29 mouse cellular contexts compared by ENCODE assay signal in genomic region chr2:30087310-30087709, GRCm38 (mm10). TPM values are rescaled to one million over a fixed set of nuclear protein-coding genes. Genes with fewer than 3 reads are reported as not detected.
DNase-seq lines count a peak whose midpoint lies in the region; ATAC-seq and TF ChIP-seq lines count a peak whose summit lies in the region.
"Had no signal": no experiment of that assay in that cellular context is flagged by ENCODE, and none has a peak within 500 bp of the region (broad histone marks: within the 10 kb centered on the region; RNA-seq: fewer than 3 reads in every experiment).

No protein-coding gene starts in this region.

- 91% methylated on average over 4 of the region's 4 CpGs for WGBS in hindbrain, embryonic 10.5 days

- no peak overlapping the region for H3K27ac ChIP-seq in layer of hippocampus, adult 2 months
- H3K27ac ChIP-seq in ES-E14 (ENCODE audit: insufficient read depth, low read depth, low read length, poor library complexity, severe bottlenecking) = peak overlapping the region; percentile 74; the same call in 1 of the 2 replicates
- no peak overlapping the region for H3K27ac ChIP-seq in hindbrain, embryonic 10.5 days
- H3K27ac ChIP-seq: embryonic facial prominence, embryonic 12.5 days; hindbrain, embryonic 13.5 days; liver, embryonic 15.5 days; lung, embryonic 15.5 days; neural tube, embryonic 12.5 days had no signal

- DNase-seq in layer of hippocampus, adult 2 months (ENCODE audit: low spot score in 2 of 2) = no peak
- DNase-seq in layer of hippocampus, postnatal 36 days = no peak
- DNase-seq in B cell, adult 2 months = peak; percentile 38 to 43
- no peak for DNase-seq in ES-E14 (ENCODE audit: low read depth, low spot score)
- no peak for DNase-seq in hindbrain, embryonic 10.5 days (ENCODE audit: low spot score)
- no peak for DNase-seq in gastrocnemius, adult 8-10 months (ENCODE audit: low spot score in 2 of 2)
- DNase-seq in neural tube, embryonic 10.5 days (ENCODE audit: extremely low spot score, low spot score) = no peak
- DNase-seq: adrenal gland, postnatal 14 days; cerebellum, adult 11 months; cerebellum, adult 9-10 months; cerebellum, postnatal 36 days; embryo, embryonic 11 days; gastrocnemius, postnatal 25 days; heart, adult 18-20 months; heart, postnatal 36 days; kidney, adult 11 months; kidney, postnatal 36 days; left cerebral cortex, postnatal 4 days; lung, postnatal 36 days; right cerebral cortex, adult 18-20 months; right cerebral cortex, postnatal 4 days had no signal

- H3K4me3 ChIP-seq in layer of hippocampus, adult 2 months = no peak overlapping the region
- no peak overlapping the region for H3K4me3 ChIP-seq in ES-E14 (ENCODE audit: insufficient read depth in 1 of 2, low read depth in 1 of 2, low read length in 2 of 2, poor library complexity in 1 of 2, severe bottlenecking in 1 of 2)
- no peak overlapping the region for H3K4me3 ChIP-seq in hindbrain, embryonic 10.5 days
- H3K4me3 ChIP-seq: embryonic facial prominence, embryonic 12.5 days; hindbrain, embryonic 13.5 days; liver, embryonic 15.5 days; lung, embryonic 15.5 days; neural tube, embryonic 12.5 days had no signal

- no peak overlapping the region for H3K9ac ChIP-seq in ES-E14 (ENCODE audit: insufficient read depth, low read depth, low read length, poor library complexity, severe bottlenecking)
- H3K9ac ChIP-seq: embryonic facial prominence, embryonic 12.5 days; hindbrain, embryonic 13.5 days; liver, embryonic 15.5 days; lung, embryonic 15.5 days; neural tube, embryonic 12.5 days had no signal

- TF ChIP-seq CTCF in layer of hippocampus, adult 2 months (conservative IDR thresholded peaks at IDR 0.05) = peak; percentile 38

- peak; percentile 18; the same call in 1 of the 2 replicates for ATAC-seq in megakaryocyte, adult 5-6 weeks (ENCODE audit: poor library complexity, severe bottlenecking)
- ATAC-seq: forebrain, embryonic 14.5 days; midbrain, embryonic 16.5 days had no signal

- H3K9me3 ChIP-seq in ES-E14 (ENCODE audit: control insufficient read depth, insufficient read depth, low read depth, low read length) = no peaks in the 10 kb centered on the region
- H3K9me3 ChIP-seq in hindbrain, embryonic 10.5 days = no peaks in the 10 kb centered on the region
- H3K9me3 ChIP-seq: embryonic facial prominence, embryonic 12.5 days; hindbrain, embryonic 13.5 days; liver, embryonic 15.5 days; lung, embryonic 15.5 days; neural tube, embryonic 12.5 days had no signal

- in situ Hi-C loops in ES-E14 (cut with MboI; ENCODE audit: low sequenced_read_pairs in 2 of 2, unreplicated experiment in 2 of 2) = no loop called here

- no peaks in the 10 kb centered on the region for H3K27me3 ChIP-seq in hindbrain, embryonic 10.5 days (ENCODE audit: insufficient read depth, poor library complexity, severe bottlenecking)
- H3K27me3 ChIP-seq: embryonic facial prominence, embryonic 12.5 days; hindbrain, embryonic 13.5 days; liver, embryonic 15.5 days; lung, embryonic 15.5 days; neural tube, embryonic 12.5 days had no signal

- peaks cover 25% of the 10 kb centered on the region for H3K36me3 ChIP-seq in ES-E14 (ENCODE audit: control insufficient read depth, insufficient read depth, low read length, poor library complexity, severe bottlenecking)
- H3K36me3 ChIP-seq in hindbrain, embryonic 10.5 days = peaks cover 41% of the 10 kb centered on the region

- peaks cover 3 to 14% of the 10 kb centered on the region in 2 experiments; a peak in 2 of 4 replicates for H3K4me1 ChIP-seq in ES-E14 (ENCODE audit: control insufficient read depth in 2 of 2, insufficient read depth in 2 of 2, low read length in 2 of 2, poor library complexity in 1 of 2)
- peaks cover 20% of the 10 kb centered on the region for H3K4me1 ChIP-seq in hindbrain, embryonic 10.5 days (replicated peaks)

TF ChIP-seq in ES-E14, 5 proteins besides CTCF, POLR2A, EP300 and RAD21:
- TF ChIP-seq ZNF384 (IDR thresholded peaks at IDR 0.05; ENCODE audit: low read depth, low read length) (no peak), MAFK (IDR thresholded peaks at IDR 0.05; ENCODE audit: insufficient read depth, low read depth, low read length) (peak; percentile 66; the same call in 1 of the 2 replicates)
TF ChIP-seq in ES-E14: peak in this region for 1.

RNA-seq across cellular contexts. Expression of gene Zdhhc12, which starts 6.1 kb away (rescaled TPM):
- 1 to 10 TPM; 7.6 to 9.1 TPM for total RNA-seq in layer of hippocampus, adult 2 months (2021)
- total RNA-seq in layer of hippocampus, postnatal 36 days (2021) = 1 to 10 TPM; 9.4 to 9.5 TPM
- 133 and 202 TPM in 2 replicates for total RNA-seq in ES-E14 (2012; rRNA removed)
- total RNA-seq in megakaryocyte, adult 5-6 weeks (2015) = 20.3 and 24.6 TPM in 2 replicates
- total RNA-seq in megakaryocyte, adult 5-6 weeks (2017) = 8.2 and 10.7 TPM in 2 replicates
- 37.6 and 41.5 TPM in 2 replicates for polyA plus RNA-seq in hindbrain, embryonic 10.5 days (2016; fragmentation: Nextera tagmentation; extraction: Ambion mirVana)
- total RNA-seq in gastrocnemius, adult 8-10 months (2022) = 1 to 10 TPM; 3.1 to 3.9 (median 3.4) TPM

RNA-seq across cellular contexts. Expression of gene Pkn3, which starts 9.8 kb away (rescaled TPM):
- 1 to 10 TPM; 1.7 to 2.1 TPM for total RNA-seq in layer of hippocampus, adult 2 months (2021)
- 1 to 10 TPM; 1.1 to 2.0 TPM for total RNA-seq in layer of hippocampus, postnatal 36 days (2021)
- total RNA-seq in ES-E14 (2012; rRNA removed) = 19.1 and 24.3 TPM in 2 replicates
- 3.0 and 4.8 TPM in 2 replicates for total RNA-seq in megakaryocyte, adult 5-6 weeks (2015)
- 7.0 and 9.1 TPM in 2 replicates for total RNA-seq in megakaryocyte, adult 5-6 weeks (2017)
- 9.7 TPM in 2 replicates for polyA plus RNA-seq in hindbrain, embryonic 10.5 days (2016; fragmentation: Nextera tagmentation; extraction: Ambion mirVana)
- 1 to 10 TPM; 2.1 to 3.2 (median 2.7) TPM for total RNA-seq in gastrocnemius, adult 8-10 months (2022)

RNA-seq across cellular contexts. Expression of gene Set, which starts 30.1 kb away (rescaled TPM):
- total RNA-seq in layer of hippocampus, adult 2 months (2021) = 100 to 1,000 TPM; 171 to 197 TPM
- 100 to 1,000 TPM; 189 to 193 TPM for total RNA-seq in layer of hippocampus, postnatal 36 days (2021)
- 695 and 901 TPM in 2 replicates for total RNA-seq in ES-E14 (2012; rRNA removed)
- 160 and 167 TPM in 2 replicates for total RNA-seq in megakaryocyte, adult 5-6 weeks (2015)
- 634 and 647 TPM in 2 replicates for total RNA-seq in megakaryocyte, adult 5-6 weeks (2017)
- polyA plus RNA-seq in hindbrain, embryonic 10.5 days (2016; fragmentation: Nextera tagmentation; extraction: Ambion mirVana) = 607 and 799 TPM in 2 replicates
- total RNA-seq in gastrocnemius, adult 8-10 months (2022) = 100 to 1,000 TPM; 106 to 121 (median 118) TPM

RNA-seq across cellular contexts. Expression of gene Zer1, which starts 37.1 kb away (rescaled TPM):
- total RNA-seq in layer of hippocampus, adult 2 months (2021) = 100 to 1,000 TPM; 197 to 199 TPM
- total RNA-seq in layer of hippocampus, postnatal 36 days (2021) = 100 to 1,000 TPM; 189 to 198 TPM
- 11.4 and 16.2 TPM in 2 replicates for total RNA-seq in ES-E14 (2012; rRNA removed)
- 10.1 and 11.7 TPM in 2 replicates for total RNA-seq in megakaryocyte, adult 5-6 weeks (2015)
- 8.7 and 10.7 TPM in 2 replicates for total RNA-seq in megakaryocyte, adult 5-6 weeks (2017)
- 6.5 and 8.7 TPM in 2 replicates for polyA plus RNA-seq in hindbrain, embryonic 10.5 days (2016; fragmentation: Nextera tagmentation; extraction: Ambion mirVana)
- total RNA-seq in gastrocnemius, adult 8-10 months (2022) = 10 to 100 TPM; 23.5 to 24.8 (median 24.3) TPM

RNA-seq across cellular contexts. Expression of gene Wdr34, which starts 38.6 kb away (rescaled TPM):
- total RNA-seq in layer of hippocampus, adult 2 months (2021) = 10 to 100 TPM; 37.3 to 37.4 TPM
- 10 to 100 TPM; 31.8 to 34.0 TPM for total RNA-seq in layer of hippocampus, postnatal 36 days (2021)
- 22.6 and 35.2 TPM in 2 replicates for total RNA-seq in ES-E14 (2012; rRNA removed)
- 0.91 and 1.2 TPM in 2 replicates for total RNA-seq in megakaryocyte, adult 5-6 weeks (2015)
- total RNA-seq in megakaryocyte, adult 5-6 weeks (2017) = 1.8 and 5.7 TPM in 2 replicates
- polyA plus RNA-seq in hindbrain, embryonic 10.5 days (2016; fragmentation: Nextera tagmentation; extraction: Ambion mirVana) = 27.3 and 36.7 TPM in 2 replicates
- total RNA-seq in gastrocnemius, adult 8-10 months (2022) = 1 to 10 TPM; 3.9 to 5.6 (median 4.3) TPM

Comparison
In these comparisons a context has a peak if more than half of its experiments do, and no peak if none do; other contexts are left out.
1. DNase-seq: peak in B cell, adult 2 months (2 of 2); none in layer of hippocampus, adult 2 months (0 of 2), layer of hippocampus, postnatal 36 days (0 of 2), ES-E14 (single experiment), hindbrain, embryonic 10.5 days (single experiment), gastrocnemius, adult 8-10 months (0 of 2) and neural tube, embryonic 10.5 days (single experiment).